Mouse (Mus musculus): ENCODE measurements at regions not wholly inside any gene's neighbourhood (a gene's known extent, or its start where the extent isn't known, plus 50 kb on each side); places are given as distances from the start of the nearest gene placed in this dataset.

- no peak overlapping the region for H3K4me3 ChIP-seq (ENCODE audit: low read depth, low read length)
- no peak overlapping the region for H3K27ac ChIP-seq (ENCODE audit: low read length)
- ATAC-seq = no peak
- WGBS = 92% methylated on average over 3 of the region's 3 CpGs
- no peaks in the 10 kb centered on the region for H3K27me3 ChIP-seq (ENCODE audit: control insufficient read depth, insufficient read depth, low read depth, low read length)
- no peaks in the 10 kb centered on the region for H3K4me1 ChIP-seq (ENCODE audit: control insufficient read depth, insufficient read depth, low read length)
- no peaks in the 10 kb centered on the region for H3K36me3 ChIP-seq (ENCODE audit: control insufficient read depth, insufficient read depth, low read length)
- H3K4me2 ChIP-seq (ENCODE audit: low read length) = no peak overlapping the region
- no peaks in the 10 kb centered on the region for H3K9me3 ChIP-seq (replicated peaks; ENCODE audit: control insufficient read depth, low read length, poor library complexity, severe bottlenecking)
- H3K9ac ChIP-seq (ENCODE audit: low read depth, low read length) = no peak overlapping the region
Measured at GRCm38 (mm10) chr4:55686771-55687170, 154.5 kb upstream of the Klf4 start.

GRCm38 (mm10) chr4:55672288-55672687 is 140.0 kb upstream of the Klf4 start:
- H3K36me3 ChIP-seq (ENCODE audit: control insufficient read depth, insufficient read depth, low read length) = no peaks in the 10 kb centered on the region
- no peak overlapping the region for H3K27ac ChIP-seq (ENCODE audit: low read length)
- no peaks in the 10 kb centered on the region for H3K27me3 ChIP-seq (ENCODE audit: control insufficient read depth, insufficient read depth, low read depth, low read length)
- no peak overlapping the region for H3K4me3 ChIP-seq (ENCODE audit: low read depth, low read length)
- no peak for ATAC-seq
- no peaks in the 10 kb centered on the region for H3K9me3 ChIP-seq (replicated peaks; ENCODE audit: control insufficient read depth, low read length, poor library complexity, severe bottlenecking)
- 68% methylated on average over 6 of the region's 6 CpGs for WGBS
- H3K4me1 ChIP-seq (ENCODE audit: control insufficient read depth, insufficient read depth, low read length) = no peaks in the 10 kb centered on the region
- no peak overlapping the region for H3K9ac ChIP-seq (ENCODE audit: low read depth, low read length)
- H3K4me2 ChIP-seq (ENCODE audit: low read length) = no peak overlapping the region

GRCm38 (mm10) chr4:55670258-55670657 is 138.0 kb upstream of the Klf4 start:
- 82% methylated on average over 4 of the region's 4 CpGs for WGBS
- H3K4me1 ChIP-seq (ENCODE audit: control insufficient read depth, insufficient read depth, low read length) = no peaks in the 10 kb centered on the region
- H3K4me2 ChIP-seq (ENCODE audit: low read length) = no peak overlapping the region
- no peak overlapping the region for H3K4me3 ChIP-seq (ENCODE audit: low read depth, low read length)
- H3K27ac ChIP-seq (ENCODE audit: low read length) = no peak overlapping the region
- H3K9me3 ChIP-seq (replicated peaks; ENCODE audit: control insufficient read depth, low read length, poor library complexity, severe bottlenecking) = no peaks in the 10 kb centered on the region
- ATAC-seq = no peak
- no peak overlapping the region for H3K9ac ChIP-seq (ENCODE audit: low read depth, low read length)
- no peaks in the 10 kb centered on the region for H3K27me3 ChIP-seq (ENCODE audit: control insufficient read depth, insufficient read depth, low read depth, low read length)
- no peaks in the 10 kb centered on the region for H3K36me3 ChIP-seq (ENCODE audit: control insufficient read depth, insufficient read depth, low read length)

GRCm38 (mm10) chr4:55664822-55665221 is 132.6 kb upstream of the Klf4 start:
- Histone ChIP-seq H3K36me3 (ENCODE audit: control insufficient read depth, insufficient read depth, low read length) (no peaks in the 10 kb centered on the region), H3K4me1 (ENCODE audit: control insufficient read depth, insufficient read depth, low read length) (no peaks in the 10 kb centered on the region), H3K4me2 (ENCODE audit: low read length) (no peak overlapping the region), H3K4me3 (ENCODE audit: low read depth, low read length) (no peak overlapping the region), H3K27me3 (ENCODE audit: control insufficient read depth, insufficient read depth, low read depth, low read length) (no peaks in the 10 kb centered on the region), H3K9me3 (replicated peaks; ENCODE audit: control insufficient read depth, low read length, poor library complexity, severe bottlenecking) (no peaks in the 10 kb centered on the region), H3K9ac (ENCODE audit: low read depth, low read length) (no peak overlapping the region), H3K27ac (ENCODE audit: low read length) (no peak overlapping the region)
- no peak for ATAC-seq
- 94% methylated on average over 4 of the region's 4 CpGs for WGBS

- H3K9ac ChIP-seq (ENCODE audit: low read depth, low read length) = no peak overlapping the region
- no peaks in the 10 kb centered on the region for H3K4me1 ChIP-seq (ENCODE audit: control insufficient read depth, insufficient read depth, low read length)
- no peak overlapping the region for H3K4me2 ChIP-seq (ENCODE audit: low read length)
- 25% methylated on average over 5 of the region's 5 CpGs for WGBS
- H3K27me3 ChIP-seq (ENCODE audit: control insufficient read depth, insufficient read depth, low read depth, low read length) = no peaks in the 10 kb centered on the region
- H3K27ac ChIP-seq (ENCODE audit: low read length) = no peak overlapping the region
- H3K9me3 ChIP-seq (replicated peaks; ENCODE audit: control insufficient read depth, low read length, poor library complexity, severe bottlenecking) = no peaks in the 10 kb centered on the region
- ATAC-seq = peak; percentile 87
- no peak overlapping the region for H3K4me3 ChIP-seq (ENCODE audit: low read depth, low read length)
- H3K36me3 ChIP-seq (ENCODE audit: control insufficient read depth, insufficient read depth, low read length) = no peaks in the 10 kb centered on the region
Measured at GRCm38 (mm10) chr4:55663856-55664255, 131.6 kb upstream of the Klf4 start.

GRCm38 (mm10) chr4:55662041-55662440 is 129.8 kb upstream of the Klf4 start:
- Histone ChIP-seq H3K9ac (ENCODE audit: low read depth, low read length) (no peak overlapping the region), H3K27me3 (ENCODE audit: control insufficient read depth, insufficient read depth, low read depth, low read length) (no peaks in the 10 kb centered on the region), H3K27ac (ENCODE audit: low read length) (no peak overlapping the region), H3K4me1 (ENCODE audit: control insufficient read depth, insufficient read depth, low read length) (no peaks in the 10 kb centered on the region), H3K9me3 (replicated peaks; ENCODE audit: control insufficient read depth, low read length, poor library complexity, severe bottlenecking) (no peaks in the 10 kb centered on the region), H3K4me2 (ENCODE audit: low read length) (no peak overlapping the region), H3K36me3 (ENCODE audit: control insufficient read depth, insufficient read depth, low read length) (no peaks in the 10 kb centered on the region), H3K4me3 (ENCODE audit: low read depth, low read length) (no peak overlapping the region)
- ATAC-seq = no peak
- WGBS = 80% methylated on average over 5 of the region's 5 CpGs

- 95% methylated on average over 6 of the region's 6 CpGs for WGBS
- no peak for ATAC-seq
- Histone ChIP-seq H3K9me3 (replicated peaks; ENCODE audit: control insufficient read depth, low read length, poor library complexity, severe bottlenecking) (no peaks in the 10 kb centered on the region), H3K27ac (ENCODE audit: low read length) (no peak overlapping the region), H3K4me1 (ENCODE audit: control insufficient read depth, insufficient read depth, low read length) (no peaks in the 10 kb centered on the region), H3K4me3 (ENCODE audit: low read depth, low read length) (no peak overlapping the region), H3K4me2 (ENCODE audit: low read length) (no peak overlapping the region), H3K9ac (ENCODE audit: low read depth, low read length) (no peak overlapping the region), H3K36me3 (ENCODE audit: control insufficient read depth, insufficient read depth, low read length) (no peaks in the 10 kb centered on the region), H3K27me3 (ENCODE audit: control insufficient read depth, insufficient read depth, low read depth, low read length) (no peaks in the 10 kb centered on the region)
Measured at GRCm38 (mm10) chr4:55658904-55659303, 126.6 kb upstream of the Klf4 start.

- H3K4me2 ChIP-seq (ENCODE audit: low read length) = no peak overlapping the region
Measured at GRCm38 (mm10) chr4:55655329-55655728, 123.1 kb upstream of the Klf4 start.

GRCm38 (mm10) chr4:55652628-55653027 is 120.4 kb upstream of the Klf4 start:
- Histone ChIP-seq H3K9me3 (replicated peaks; ENCODE audit: control insufficient read depth, low read length, poor library complexity, severe bottlenecking) (no peaks in the 10 kb centered on the region), H3K27me3 (ENCODE audit: control insufficient read depth, insufficient read depth, low read depth, low read length) (no peaks in the 10 kb centered on the region), H3K4me1 (ENCODE audit: control insufficient read depth, insufficient read depth, low read length) (peaks cover 16% of the 10 kb centered on the region), H3K4me3 (ENCODE audit: low read depth, low read length) (no peak overlapping the region), H3K4me2 (ENCODE audit: low read length) (no peak overlapping the region), H3K27ac (ENCODE audit: low read length) (no peak overlapping the region), H3K9ac (ENCODE audit: low read depth, low read length) (no peak overlapping the region), H3K36me3 (ENCODE audit: control insufficient read depth, insufficient read depth, low read length) (no peaks in the 10 kb centered on the region)
- no peak for ATAC-seq
- 82% methylated on average over 5 of the region's 5 CpGs for WGBS

More at GRCm38 (mm10) chr4:55655329-55655728, 123.1 kb upstream of the Klf4 start:
- no peak overlapping the region for H3K27ac ChIP-seq (ENCODE audit: low read length)
- H3K27me3 ChIP-seq (ENCODE audit: control insufficient read depth, insufficient read depth, low read depth, low read length) = no peaks in the 10 kb centered on the region
- H3K9ac ChIP-seq (ENCODE audit: low read depth, low read length) = no peak overlapping the region
- WGBS = 94% methylated on average over 2 of the region's 2 CpGs
- H3K4me3 ChIP-seq (ENCODE audit: low read depth, low read length) = no peak overlapping the region
- H3K4me1 ChIP-seq (ENCODE audit: control insufficient read depth, insufficient read depth, low read length) = peaks cover 12% of the 10 kb centered on the region
- ATAC-seq = no peak
- H3K9me3 ChIP-seq (replicated peaks; ENCODE audit: control insufficient read depth, low read length, poor library complexity, severe bottlenecking) = no peaks in the 10 kb centered on the region
- no peaks in the 10 kb centered on the region for H3K36me3 ChIP-seq (ENCODE audit: control insufficient read depth, insufficient read depth, low read length)

Measured in midbrain, embryonic 16.5 days (tissue).